Mouse (Mus musculus): ENCODE results near the gene Sdc4.

Sdc4 gene

DNA sequence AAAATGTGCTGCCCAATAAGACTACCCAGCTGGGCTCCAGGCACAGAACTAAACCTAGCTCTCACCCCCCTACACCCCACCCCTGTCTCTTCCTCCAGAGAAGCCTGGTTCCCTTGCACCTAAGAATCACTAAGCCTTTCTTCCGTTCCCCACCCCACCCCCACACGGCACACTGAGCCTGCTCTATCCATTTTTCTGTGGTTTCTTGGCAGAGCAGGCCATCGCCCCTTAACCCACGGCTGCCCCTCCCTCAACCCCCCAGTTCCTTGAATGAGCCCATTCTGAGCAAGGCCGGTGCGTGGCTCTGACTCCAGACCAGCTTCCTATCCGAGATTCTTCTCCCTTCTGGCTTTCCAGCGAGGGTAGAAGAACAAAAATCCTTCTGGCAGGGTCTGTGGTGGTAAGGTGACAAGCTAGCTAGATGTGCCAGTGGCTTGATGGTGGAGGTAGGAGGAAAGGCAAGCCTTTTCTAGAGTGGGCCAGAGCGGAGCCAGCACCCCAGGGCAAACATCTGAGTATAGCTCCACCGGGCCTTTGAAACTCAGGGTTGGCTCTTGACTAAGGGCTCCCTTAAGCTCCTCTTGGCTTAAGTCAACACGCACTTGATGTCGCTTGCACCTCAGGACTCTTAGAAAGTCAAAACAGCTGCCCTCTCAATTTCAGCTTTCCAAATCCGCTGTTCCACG, 40.1 kb downstream of the Sdc4 start:
- DNase-seq (ENCODE audit: low read depth, low spot score): no peak

DNA sequence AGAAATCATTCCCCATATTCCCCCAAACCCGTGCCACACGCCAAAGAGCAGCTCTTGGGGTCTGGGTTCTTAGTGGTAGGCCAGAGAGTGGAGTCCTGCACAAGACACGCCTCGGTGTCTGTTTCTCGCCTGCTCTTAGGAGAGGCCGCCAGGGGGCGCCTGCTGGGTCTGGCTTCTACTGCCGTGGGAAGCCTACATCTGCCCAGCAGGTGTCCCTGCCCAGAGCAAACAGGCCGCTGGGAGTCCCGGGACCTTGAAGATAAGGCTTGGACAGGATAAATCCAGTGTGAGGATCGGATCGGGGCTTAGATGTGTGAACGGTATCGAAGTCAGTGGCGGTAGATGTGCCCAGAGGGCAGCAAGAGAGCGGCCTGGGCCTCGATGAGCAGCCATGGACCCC, 40.8 kb downstream of the Sdc4 start, which contains the start of gene Rbpjl:
Gene Rbpjl (plus strand): TSS at position 236 of the 400 bp plus-strand sequence.
- peak; percentile 75 for DNase-seq (ENCODE audit: low read depth, low spot score)

DNA sequence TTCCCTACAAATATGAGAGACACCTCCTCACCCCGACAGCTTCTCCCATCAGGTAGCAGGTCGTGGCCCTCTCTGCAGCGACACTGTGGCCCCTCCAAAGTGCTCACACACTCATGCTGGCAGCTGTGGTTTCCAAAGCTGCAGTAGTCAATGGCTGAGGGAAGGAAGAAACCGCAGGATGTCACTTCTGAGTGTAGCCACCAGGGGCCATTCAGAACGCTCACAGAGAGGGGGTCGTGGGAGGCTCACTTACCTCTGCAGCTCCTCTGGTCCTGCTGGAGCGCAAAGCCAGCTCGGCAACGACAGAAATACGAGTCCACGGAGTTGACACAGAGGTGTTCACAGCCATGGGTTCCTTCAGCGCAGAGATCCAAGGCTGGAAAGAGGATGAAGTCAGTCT, 46.8 kb downstream of the Sdc4 start:
- no peak for DNase-seq (ENCODE audit: low read depth, low spot score)

DNA sequence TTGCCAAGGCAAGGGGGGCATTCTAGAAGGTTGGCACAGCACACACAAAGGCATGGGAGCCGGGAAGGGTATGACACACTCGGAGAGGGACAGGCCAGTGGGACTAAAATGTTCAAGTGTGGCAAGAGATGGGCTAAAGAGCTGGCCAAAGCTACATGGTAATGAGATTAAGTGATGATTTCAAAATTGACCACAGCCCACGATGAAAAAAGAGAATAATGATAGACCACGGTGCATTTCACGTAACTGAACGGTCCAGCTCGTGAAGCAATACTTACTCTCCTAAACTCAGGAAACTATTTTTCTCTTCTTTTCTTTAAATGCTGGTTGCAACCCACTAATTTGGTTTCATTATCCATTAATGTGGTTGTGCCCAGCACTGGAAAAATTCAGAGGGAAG, 47.6 kb downstream of the Sdc4 start:
- DNase-seq (ENCODE audit: low read depth, low spot score): no peak

DNA sequence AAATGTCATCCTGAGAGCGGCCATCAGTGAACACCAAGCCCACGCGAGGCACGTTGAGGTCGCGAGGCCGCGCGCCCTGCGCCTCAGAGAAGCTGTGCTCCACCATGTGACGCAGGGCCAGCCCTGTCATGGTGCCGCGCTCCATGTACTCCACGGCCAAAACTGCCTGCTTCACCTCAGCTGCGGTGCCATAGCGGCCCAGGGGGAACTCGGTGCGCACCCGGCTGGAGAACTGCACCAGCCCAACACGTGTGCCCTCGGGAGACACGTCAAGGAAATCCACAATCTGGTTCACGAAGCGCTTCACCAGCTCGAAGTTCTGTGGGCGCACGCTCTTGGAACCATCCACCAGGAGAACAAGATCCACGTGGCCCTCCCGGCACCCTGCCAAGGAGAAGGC, 50.6 kb downstream of the Sdc4 start:
- DNase-seq (ENCODE audit: low read depth, low spot score): no peak

DNA sequence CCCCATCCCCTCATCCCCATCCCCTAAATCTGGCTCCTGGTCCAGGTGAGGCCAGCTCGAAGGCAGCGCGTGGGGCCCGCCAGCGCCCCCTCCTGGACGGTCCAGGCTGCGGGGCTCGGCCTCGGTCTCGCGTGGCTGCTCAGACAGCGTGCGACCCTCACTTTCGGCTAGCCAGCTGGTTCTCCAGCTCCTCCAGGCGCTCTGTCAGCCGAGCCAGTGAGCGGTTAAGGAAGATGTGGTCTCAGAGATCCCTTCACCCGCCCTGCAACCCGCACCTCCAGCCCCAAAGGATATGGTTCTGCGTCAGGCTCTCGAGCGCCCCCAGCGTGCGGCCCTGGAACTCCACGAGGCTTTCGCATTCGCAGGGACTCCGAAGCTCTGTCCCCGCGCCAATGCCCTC, 54.2 kb downstream of the Sdc4 start:
- peak; percentile 86 for DNase-seq (ENCODE audit: low read depth, low spot score)

DNA sequence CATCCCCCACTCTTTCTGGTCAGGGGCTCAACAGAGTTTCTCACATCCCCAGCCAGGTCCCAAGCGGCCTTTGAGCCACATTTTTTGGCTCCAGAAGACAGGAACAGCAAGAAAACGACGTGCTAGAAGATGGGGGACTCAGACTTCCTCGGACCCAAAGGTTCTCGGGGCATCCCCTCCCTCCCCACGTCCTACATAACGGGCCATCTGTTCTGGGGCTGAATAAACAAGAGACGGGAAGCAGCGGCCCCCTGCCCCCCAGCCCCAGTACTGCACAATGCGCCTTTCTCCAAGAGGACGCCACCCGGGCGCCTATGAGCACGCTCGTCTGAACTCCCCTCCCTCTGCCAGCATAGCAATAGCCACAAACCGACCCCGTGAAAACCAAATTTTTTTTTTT, 54.7 kb downstream of the Sdc4 start, which contains the start of gene Slpi:
Gene Slpi (minus strand): TSS at position 76 of the 400 bp plus-strand sequence.
- DNase-seq (ENCODE audit: low read depth, low spot score): no peak

DNA sequence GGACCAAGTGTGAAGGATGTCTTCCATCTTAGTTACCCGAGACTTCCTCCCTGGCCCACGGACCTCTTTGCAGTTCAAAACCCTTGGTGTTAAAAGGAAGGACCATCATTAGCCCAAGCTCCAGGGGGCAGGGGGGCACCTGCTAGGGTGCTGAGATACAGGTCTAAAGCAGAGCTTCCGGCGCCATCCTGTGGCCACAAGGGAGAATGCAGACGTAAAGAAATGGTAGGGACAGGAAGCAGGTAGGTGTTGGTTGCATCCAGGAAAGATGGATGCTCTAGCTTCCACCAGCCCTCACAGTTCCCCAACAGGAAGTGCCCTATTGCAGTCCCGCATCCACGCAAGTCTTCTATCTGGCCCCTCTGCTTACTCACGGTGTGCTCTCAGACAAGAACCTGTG, 56.7 kb downstream of the Sdc4 start:
- peak; percentile 89 for DNase-seq (ENCODE audit: low read depth, low spot score)

DNA sequence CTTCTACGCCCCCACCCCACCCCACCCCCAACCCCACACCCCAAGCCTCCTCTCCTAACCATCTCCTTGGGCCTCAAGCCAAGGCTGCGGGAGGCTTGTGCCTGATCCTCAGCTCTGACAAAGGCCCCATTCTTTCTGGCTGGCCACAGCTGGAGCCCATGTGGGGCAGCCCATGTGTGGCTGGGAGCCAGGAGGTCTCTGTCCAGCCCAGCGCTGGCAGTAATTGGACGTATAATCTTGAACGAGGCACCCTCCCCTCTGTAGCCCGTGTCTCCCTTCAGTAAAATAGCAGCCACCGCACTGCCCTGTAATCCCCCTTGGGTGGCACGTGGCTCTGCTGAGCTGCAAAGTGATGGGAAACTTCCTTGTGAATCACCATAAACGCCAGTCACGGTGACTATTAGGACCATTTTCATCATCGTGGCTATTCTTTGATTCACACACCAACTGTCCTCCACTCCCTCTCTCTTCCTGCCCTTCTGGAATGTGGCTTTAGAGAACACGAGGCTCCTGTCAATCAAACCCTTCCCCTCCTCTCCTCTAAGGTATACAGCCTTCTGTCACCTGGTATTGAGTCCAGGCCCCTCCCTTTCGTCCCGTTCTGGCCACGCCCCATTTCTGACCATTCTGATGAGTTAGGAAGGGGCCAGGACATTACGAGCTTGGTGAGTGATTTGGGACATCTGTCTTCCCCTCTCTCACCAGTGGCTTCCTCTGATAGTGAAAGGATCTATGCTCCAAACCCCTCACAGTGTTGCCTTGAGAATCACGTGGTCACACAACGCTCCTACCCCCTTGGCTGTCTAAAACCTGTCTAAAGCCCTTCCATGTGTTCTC, 57.5 kb downstream of the Sdc4 start:
- peak; percentile 67 for DNase-seq (ENCODE audit: low read depth, low spot score)

DNA sequence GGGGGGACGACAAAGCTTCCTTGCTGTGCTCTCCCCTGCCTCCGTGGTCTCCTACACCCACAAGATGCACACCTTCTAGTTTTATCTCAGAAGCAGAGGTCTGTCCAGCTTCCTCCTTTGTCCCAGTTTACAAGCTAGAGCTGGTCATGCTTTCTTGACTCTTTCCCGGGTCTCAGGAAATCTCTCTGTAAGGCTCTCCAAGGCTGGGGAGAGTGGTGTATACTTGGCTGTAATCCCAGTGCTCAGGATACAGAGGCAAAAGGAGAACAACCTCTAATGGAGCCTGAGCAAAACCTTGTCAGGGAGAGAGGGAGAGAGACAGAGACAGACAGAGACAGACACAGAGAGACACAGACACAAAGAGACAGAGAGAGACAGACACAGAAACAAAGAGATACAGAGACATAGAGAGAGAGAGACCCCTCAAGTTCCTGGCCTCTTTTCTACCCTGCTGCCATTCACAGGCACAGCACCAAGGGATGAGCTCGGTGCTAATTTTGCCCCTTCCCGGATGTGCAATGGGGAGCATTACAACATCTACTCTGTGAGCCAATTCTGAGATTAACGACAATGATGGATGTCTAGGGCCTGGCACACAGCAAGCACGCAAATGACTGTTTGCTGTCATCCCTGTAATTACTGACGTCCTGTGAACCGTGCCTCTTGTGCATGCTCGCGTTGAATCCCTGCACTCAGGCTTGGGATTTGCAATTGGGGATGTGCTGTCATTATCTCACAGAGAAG, 59.9 kb downstream of the Sdc4 start:
- no peak for DNase-seq (ENCODE audit: low read depth, low spot score)

DNA sequence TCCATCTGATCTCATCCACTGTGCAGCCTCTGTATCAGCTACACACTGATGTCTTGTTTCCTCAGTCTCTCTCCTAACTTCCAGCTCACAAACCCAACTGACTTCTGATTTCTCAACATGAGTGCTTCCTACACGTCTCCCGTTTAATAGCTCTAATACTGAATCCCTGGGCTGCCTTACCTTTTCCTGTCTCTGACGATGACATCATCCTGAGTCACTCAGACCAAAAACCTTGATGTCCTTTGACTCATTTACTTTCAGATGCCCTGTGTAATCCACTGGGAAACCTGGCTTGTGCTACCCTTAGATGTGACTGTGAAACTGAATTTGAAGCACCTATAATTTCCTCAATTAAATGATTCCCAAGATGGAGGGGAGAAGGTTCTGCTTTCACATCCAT, 60.7 kb downstream of the Sdc4 start:
- DNase-seq (ENCODE audit: low read depth, low spot score): no peak

DNA sequence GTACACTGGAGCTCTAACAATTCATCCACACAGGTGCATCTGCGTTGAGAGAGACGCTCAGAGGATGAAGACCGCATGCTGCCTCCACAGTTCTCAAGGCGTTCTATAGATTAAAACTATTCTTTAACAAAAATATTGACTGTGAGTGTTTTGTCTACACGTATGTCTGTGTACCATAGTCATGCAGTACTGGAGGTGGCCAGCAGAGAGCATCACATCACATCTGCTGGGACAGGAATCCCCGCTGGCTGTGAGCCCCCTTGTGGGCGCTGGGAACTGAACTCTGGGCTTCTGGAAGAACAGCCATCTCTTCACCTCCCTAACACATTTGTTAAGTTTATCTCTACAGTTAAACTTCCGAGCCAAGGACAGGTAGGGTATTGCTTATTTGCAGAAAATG, 62.0 kb downstream of the Sdc4 start:
- peak; percentile 73 for DNase-seq (ENCODE audit: low read depth, low spot score)

DNA sequence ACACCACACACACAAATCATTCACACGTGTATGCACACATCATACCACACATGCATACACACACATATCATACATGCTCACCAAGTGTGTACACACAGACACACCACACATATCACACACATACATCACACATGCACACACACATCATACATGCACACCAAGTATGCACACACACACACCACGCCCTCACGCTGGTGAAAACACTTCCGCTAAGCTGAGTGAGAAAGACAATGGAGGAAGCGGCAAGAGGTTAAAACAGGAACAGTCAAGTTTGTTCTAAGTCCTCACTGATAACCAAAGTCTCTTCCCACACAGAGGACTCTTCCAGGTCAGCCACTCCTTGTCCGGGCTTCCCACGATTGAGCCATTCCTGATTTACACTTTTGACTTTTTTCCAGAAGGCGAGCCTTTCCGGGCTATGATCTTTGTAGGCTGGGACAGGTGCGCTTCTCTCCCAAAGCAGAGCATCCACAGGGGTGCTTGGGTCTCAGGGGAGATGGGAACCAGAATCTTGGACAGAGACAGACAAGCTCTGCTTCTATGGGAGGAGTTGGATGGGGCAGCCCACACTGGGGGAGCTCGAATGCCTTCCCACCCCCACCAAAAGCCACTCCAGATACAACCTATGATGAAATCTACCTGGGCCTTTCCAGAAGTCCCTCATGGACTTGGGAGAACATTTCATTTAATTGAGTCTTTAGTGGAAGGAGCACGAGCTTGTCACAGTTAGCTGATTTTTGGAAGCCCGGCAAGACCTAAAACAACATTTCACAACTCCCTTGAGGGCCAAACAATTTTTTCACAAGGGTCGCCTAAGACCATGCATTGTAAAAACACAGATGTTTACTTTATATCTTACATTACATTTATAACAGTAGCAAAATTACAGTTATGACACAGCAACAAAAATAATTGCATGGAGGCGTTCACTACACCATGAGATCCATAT, 65.9 kb downstream of the Sdc4 start:
- DNase-seq (ENCODE audit: low read depth, low spot score): no peak
